Mouse (Mus musculus): ENCODE data around the gene Specc1. TPM values are rescaled to one million over a fixed set of nuclear protein-coding genes. Genes with fewer than 3 reads are reported as not detected.

Gene Specc1
- polyA plus RNA-seq, 1 experiment, result 2.1 TPM

GRCm38 (mm10) chr11:62253380-62253779 lies 296.8 kb downstream of the Specc1 start:
- Histone ChIP-seq H3K27me3 (ENCODE audit: control insufficient read depth, insufficient read depth, low read length) (no peaks in the 10 kb centered on the region; the same call in 1 of the 2 replicates), H3K36me3 (ENCODE audit: control insufficient read depth, insufficient read depth, low read length) (no peaks in the 10 kb centered on the region), H3K4me1 (replicated peaks; ENCODE audit: control insufficient read depth, insufficient read depth, low read length) (peaks cover 19% of the 10 kb centered on the region), H3K27ac (ENCODE audit: control insufficient read depth, insufficient read depth, low read length) (no peak overlapping the region), H3K4me3 (ENCODE audit: control insufficient read depth, insufficient read depth, low read length) (no peak overlapping the region)
- 94% methylated on average over 5 of the region's 5 CpGs for WGBS
- TF ChIP-seq CTCF (IDR thresholded peaks at IDR 0.05; ENCODE audit: borderline replicate concordance, control insufficient read depth, extremely low read depth, insufficient read depth, low read length, poor library complexity) (no peak), POLR2A (IDR thresholded peaks at IDR 0.05; ENCODE audit: control insufficient read depth, extremely low read depth, insufficient read depth, low read length, poor library complexity) (no peak)
- no peak for DNase-seq

- H3K27ac ChIP-seq (ENCODE audit: control insufficient read depth, insufficient read depth, low read length), result no peak overlapping the region
- no peak for DNase-seq
- no peak overlapping the region for H3K4me3 ChIP-seq (ENCODE audit: control insufficient read depth, insufficient read depth, low read length)
- H3K36me3 ChIP-seq (ENCODE audit: control insufficient read depth, insufficient read depth, low read length), result no peaks in the 10 kb centered on the region
- no peaks in the 10 kb centered on the region for H3K4me1 ChIP-seq (replicated peaks; ENCODE audit: control insufficient read depth, insufficient read depth, low read length)
- no peaks in the 10 kb centered on the region for H3K27me3 ChIP-seq (ENCODE audit: control insufficient read depth, insufficient read depth, low read length)
- no peak for TF ChIP-seq POLR2A (IDR thresholded peaks at IDR 0.05; ENCODE audit: control insufficient read depth, extremely low read depth, insufficient read depth, low read length, poor library complexity)
- no peak for TF ChIP-seq CTCF (IDR thresholded peaks at IDR 0.05; ENCODE audit: borderline replicate concordance, control insufficient read depth, extremely low read depth, insufficient read depth, low read length, poor library complexity)
- 36% methylated on average over 5 of the region's 5 CpGs for WGBS
Measured at GRCm38 (mm10) chr11:62259214-62259613, 302.7 kb downstream of the Specc1 start.

GRCm38 (mm10) chr11:62263599-62263998 lies 307.0 kb downstream of the Specc1 start:
- no peaks in the 10 kb centered on the region for H3K36me3 ChIP-seq (ENCODE audit: control insufficient read depth, insufficient read depth, low read length)
- DNase-seq, result no peak
- WGBS, result 84% methylated on average over 7 of the region's 7 CpGs
- no peak overlapping the region for H3K4me3 ChIP-seq (ENCODE audit: control insufficient read depth, insufficient read depth, low read length)
- TF ChIP-seq POLR2A (IDR thresholded peaks at IDR 0.05; ENCODE audit: control insufficient read depth, extremely low read depth, insufficient read depth, low read length, poor library complexity), result no peak
- TF ChIP-seq CTCF (IDR thresholded peaks at IDR 0.05; ENCODE audit: borderline replicate concordance, control insufficient read depth, extremely low read depth, insufficient read depth, low read length, poor library complexity), result no peak
- no peak overlapping the region for H3K27ac ChIP-seq (ENCODE audit: control insufficient read depth, insufficient read depth, low read length)
- no peaks in the 10 kb centered on the region for H3K27me3 ChIP-seq (ENCODE audit: control insufficient read depth, insufficient read depth, low read length)
- H3K4me1 ChIP-seq (replicated peaks; ENCODE audit: control insufficient read depth, insufficient read depth, low read length), result no peaks in the 10 kb centered on the region

GRCm38 (mm10) chr11:62264018-62264417 lies 307.5 kb downstream of the Specc1 start:
- WGBS, result 96% methylated on average over 7 of the region's 7 CpGs

GRCm38 (mm10) chr11:62265642-62266041 lies 309.1 kb downstream of the Specc1 start:
- H3K4me1 ChIP-seq (replicated peaks; ENCODE audit: control insufficient read depth, insufficient read depth, low read length), result no peaks in the 10 kb centered on the region
- DNase-seq, result no peak
- TF ChIP-seq CTCF (IDR thresholded peaks at IDR 0.05; ENCODE audit: borderline replicate concordance, control insufficient read depth, extremely low read depth, insufficient read depth, low read length, poor library complexity), result no peak
- no peak for TF ChIP-seq POLR2A (IDR thresholded peaks at IDR 0.05; ENCODE audit: control insufficient read depth, extremely low read depth, insufficient read depth, low read length, poor library complexity)
- no peak overlapping the region for H3K27ac ChIP-seq (ENCODE audit: control insufficient read depth, insufficient read depth, low read length)
- no peaks in the 10 kb centered on the region for H3K27me3 ChIP-seq (ENCODE audit: control insufficient read depth, insufficient read depth, low read length)
- no peak overlapping the region for H3K4me3 ChIP-seq (ENCODE audit: control insufficient read depth, insufficient read depth, low read length)
- H3K36me3 ChIP-seq (ENCODE audit: control insufficient read depth, insufficient read depth, low read length), result no peaks in the 10 kb centered on the region
- WGBS, result 97% methylated on average over 7 of the region's 7 CpGs

More at GRCm38 (mm10) chr11:62264018-62264417, 307.5 kb downstream of the Specc1 start:
- Histone ChIP-seq H3K27me3 (ENCODE audit: control insufficient read depth, insufficient read depth, low read length) (no peaks in the 10 kb centered on the region), H3K36me3 (ENCODE audit: control insufficient read depth, insufficient read depth, low read length) (no peaks in the 10 kb centered on the region), H3K4me1 (replicated peaks; ENCODE audit: control insufficient read depth, insufficient read depth, low read length) (no peaks in the 10 kb centered on the region), H3K4me3 (ENCODE audit: control insufficient read depth, insufficient read depth, low read length) (no peak overlapping the region), H3K27ac (ENCODE audit: control insufficient read depth, insufficient read depth, low read length) (no peak overlapping the region)
- no peak for TF ChIP-seq POLR2A (IDR thresholded peaks at IDR 0.05; ENCODE audit: control insufficient read depth, extremely low read depth, insufficient read depth, low read length, poor library complexity)
- no peak for TF ChIP-seq CTCF (IDR thresholded peaks at IDR 0.05; ENCODE audit: borderline replicate concordance, control insufficient read depth, extremely low read depth, insufficient read depth, low read length, poor library complexity)
- no peak for DNase-seq

- Histone ChIP-seq H3K4me1 (replicated peaks; ENCODE audit: control insufficient read depth, insufficient read depth, low read length) (no peaks in the 10 kb centered on the region), H3K27ac (ENCODE audit: control insufficient read depth, insufficient read depth, low read length) (no peak overlapping the region), H3K36me3 (ENCODE audit: control insufficient read depth, insufficient read depth, low read length) (no peaks in the 10 kb centered on the region), H3K4me3 (ENCODE audit: control insufficient read depth, insufficient read depth, low read length) (no peak overlapping the region), H3K27me3 (ENCODE audit: control insufficient read depth, insufficient read depth, low read length) (no peaks in the 10 kb centered on the region)
- no peak for DNase-seq
- TF ChIP-seq POLR2A (IDR thresholded peaks at IDR 0.05; ENCODE audit: control insufficient read depth, extremely low read depth, insufficient read depth, low read length, poor library complexity) (no peak), CTCF (IDR thresholded peaks at IDR 0.05; ENCODE audit: borderline replicate concordance, control insufficient read depth, extremely low read depth, insufficient read depth, low read length, poor library complexity) (no peak)
- 88% methylated on average over 17 of the region's 17 CpGs for WGBS
Measured at GRCm38 (mm10) chr11:62266466-62267214, 310.1 kb downstream of the Specc1 start.
